Mouse (Mus musculus): ENCODE results near the gene 2610507B11Rik. TPM values are rescaled to one million over a fixed set of nuclear protein-coding genes. Genes with fewer than 3 reads are reported as not detected.

The 2610507B11Rik gene
- polyA plus RNA-seq, 1 experiment from 2014 or later = 59.9 TPM

- no peaks in the 10 kb centered on the region for H3K9me3 ChIP-seq (ENCODE audit: low read length)
- TF ChIP-seq EP300 (IDR thresholded peaks at IDR 0.05) (no peak), CTCF (IDR thresholded peaks at IDR 0.05) (no peak)
- H3K4me2 ChIP-seq (replicated peaks; ENCODE audit: low read depth, low read length) = peak overlapping the region; percentile 48
- no peaks in the 10 kb centered on the region for H3K27me3 ChIP-seq (replicated peaks; ENCODE audit: insufficient read depth, low read length)
- no peak overlapping the region for H3K4me3 ChIP-seq (ENCODE audit: low read depth, low read length)
- no peak for DNase-seq (ENCODE audit: low spot score)
- no peak overlapping the region for H3K9ac ChIP-seq (replicated peaks; ENCODE audit: low read depth)
- ATAC-seq = peak; percentile 12
- peak overlapping the region; percentile 1 for H3K27ac ChIP-seq (ENCODE audit: low read length)
- no peaks in the 10 kb centered on the region for H3K36me3 ChIP-seq (ENCODE audit: insufficient read depth, low read length)
- 21% methylated on average over 2 of the region's 2 CpGs for WGBS
- no peaks in the 10 kb centered on the region for H3K4me1 ChIP-seq (ENCODE audit: insufficient read depth, low read depth, low read length)
These were observed 60.7 kb downstream of the 2610507B11Rik start for GRCm38 (mm10) chr11:78322076-78322831.

- H3K9ac ChIP-seq (replicated peaks; ENCODE audit: low read depth) = 0 out of 2 replicates have a peak within 1 kb of the TSS, but pooled peaks have one; percentile 5
- DNase-seq (ENCODE audit: low spot score) = peak; percentile 96
- H3K36me3 ChIP-seq (ENCODE audit: insufficient read depth, low read length) = no peaks in the 10 kb centered on the region
- H3K4me3 ChIP-seq (ENCODE audit: low read depth, low read length) = peak within 1 kb of the TSS; percentile 18; the same call in 1 of the 2 replicates
- 11% methylated on average over 15 of the region's 15 CpGs for WGBS
- ATAC-seq = peak; percentile 99
- peak within 1 kb of the TSS; percentile 48 for H3K4me2 ChIP-seq (replicated peaks; ENCODE audit: low read depth, low read length)
- no peaks in the 10 kb centered on the region for H3K27me3 ChIP-seq (replicated peaks; ENCODE audit: insufficient read depth, low read length)
- H3K4me1 ChIP-seq (ENCODE audit: insufficient read depth, low read depth, low read length) = no peaks in the 10 kb centered on the region
- peak within 1 kb of the TSS; percentile 61 for H3K27ac ChIP-seq (ENCODE audit: low read length)
- TF ChIP-seq EP300 (IDR thresholded peaks at IDR 0.05) (no peak), CTCF (IDR thresholded peaks at IDR 0.05) (no peak)
- H3K9me3 ChIP-seq (ENCODE audit: low read length) = no peaks in the 10 kb centered on the region
These were observed 61.3 kb downstream of the 2610507B11Rik start, which contains the start of gene Aldoc for GRCm38 (mm10) chr11:78322860-78323259. Aldoc (plus strand) TSS chr11:78322968.

GRCm38 (mm10) chr11:78324000-78324785 lies 62.6 kb downstream of the 2610507B11Rik start:
- WGBS = 84% methylated on average over 15 of the region's 15 CpGs
- H3K9ac ChIP-seq (replicated peaks; ENCODE audit: low read depth) = no peak overlapping the region
- H3K4me2 ChIP-seq (replicated peaks; ENCODE audit: low read depth, low read length) = no peak overlapping the region
- peaks cover 4% of the 10 kb centered on the region; the same call in 1 of the 2 replicates for H3K4me1 ChIP-seq (ENCODE audit: insufficient read depth, low read depth, low read length)
- TF ChIP-seq CTCF (IDR thresholded peaks at IDR 0.05) (no peak), EP300 (IDR thresholded peaks at IDR 0.05) (no peak)
- ATAC-seq = no peak
- no peaks in the 10 kb centered on the region for H3K36me3 ChIP-seq (ENCODE audit: insufficient read depth, low read length)
- no peak overlapping the region for H3K4me3 ChIP-seq (ENCODE audit: low read depth, low read length)
- H3K9me3 ChIP-seq (ENCODE audit: low read length) = no peaks in the 10 kb centered on the region
- H3K27ac ChIP-seq (ENCODE audit: low read length) = no peak overlapping the region
- H3K27me3 ChIP-seq (replicated peaks; ENCODE audit: insufficient read depth, low read length) = no peaks in the 10 kb centered on the region
- DNase-seq (ENCODE audit: low spot score) = no peak

GRCm38 (mm10) chr11:78324965-78325364 lies 63.4 kb downstream of the 2610507B11Rik start:
- 98% methylated on average over 12 of the region's 12 CpGs for WGBS
- H3K27me3 ChIP-seq (replicated peaks; ENCODE audit: insufficient read depth, low read length) = no peaks in the 10 kb centered on the region
- no peak overlapping the region for H3K4me2 ChIP-seq (replicated peaks; ENCODE audit: low read depth, low read length)
- DNase-seq (ENCODE audit: low spot score) (no peak), ATAC-seq (no peak)
- H3K9ac ChIP-seq (replicated peaks; ENCODE audit: low read depth) = no peak overlapping the region
- no peaks in the 10 kb centered on the region for H3K36me3 ChIP-seq (ENCODE audit: insufficient read depth, low read length)
- no peak overlapping the region for H3K27ac ChIP-seq (ENCODE audit: low read length)
- no peak overlapping the region for H3K4me3 ChIP-seq (ENCODE audit: low read depth, low read length)
- H3K4me1 ChIP-seq (ENCODE audit: insufficient read depth, low read depth, low read length) = peaks cover 6% of the 10 kb centered on the region; the same call in 1 of the 2 replicates
- no peaks in the 10 kb centered on the region for H3K9me3 ChIP-seq (ENCODE audit: low read length)
- TF ChIP-seq EP300 (IDR thresholded peaks at IDR 0.05) (no peak), CTCF (IDR thresholded peaks at IDR 0.05) (no peak)

GRCm38 (mm10) chr11:78327215-78327614 lies 65.7 kb downstream of the 2610507B11Rik start:
- H3K9ac ChIP-seq (replicated peaks; ENCODE audit: low read depth) = no peak overlapping the region
- H3K36me3 ChIP-seq (ENCODE audit: insufficient read depth, low read length) = no peaks in the 10 kb centered on the region
- no peak overlapping the region for H3K4me3 ChIP-seq (ENCODE audit: low read depth, low read length)
- H3K27me3 ChIP-seq (replicated peaks; ENCODE audit: insufficient read depth, low read length) = no peaks in the 10 kb centered on the region
- H3K4me2 ChIP-seq (replicated peaks; ENCODE audit: low read depth, low read length) = no peak overlapping the region
- H3K9me3 ChIP-seq (ENCODE audit: low read length) = no peaks in the 10 kb centered on the region
- no peak for ATAC-seq
- no peak overlapping the region for H3K27ac ChIP-seq (ENCODE audit: low read length)
- H3K4me1 ChIP-seq (ENCODE audit: insufficient read depth, low read depth, low read length) = peaks cover 6% of the 10 kb centered on the region; the same call in 1 of the 2 replicates
- 90% methylated on average over 4 of the region's 4 CpGs for WGBS
- TF ChIP-seq CTCF (IDR thresholded peaks at IDR 0.05) = no peak
- no peak for TF ChIP-seq EP300 (IDR thresholded peaks at IDR 0.05)
- no peak for DNase-seq (ENCODE audit: low spot score)
